Mouse (Mus musculus) hindbrain, postnatal 0 days (tissue): ENCODE data around the gene Spats2l. TPM values are rescaled to one million over a fixed set of nuclear protein-coding genes. Genes with fewer than 3 reads are reported as not detected.
A peak's percentile ranks its signal among the peaks of the same experiment; 100 is the strongest.

Experiments used
- ATAC-seq: fragments of 200-750 bp; cut with Nextera tagmentation; 2 replicates; pipeline ENCODE4 v1.8.0; 2017; ENCODE audit warnings: mild to moderate bottlenecking, moderate TSS enrichment, moderate library complexity
- DNase-seq: peaks from one replicate; pipeline ENCODE4 v3.0.0-alpha.2; 2015; ENCODE audit warnings: low spot score
- H3K27ac ChIP-seq: fragments of 300-500 bp; sonication (generic); 2 replicates; pipeline ENCODE4 v1.5.1; 2014; ENCODE audit warnings: mild to moderate bottlenecking
- H3K27me3 ChIP-seq: fragments of 300-500 bp; sonication (generic); 2 replicates; pipeline ENCODE4 v1.6.1; 2014; ENCODE audit warnings: low read length, mixed read lengths; ENCODE audit not compliant: insufficient read depth
- H3K36me3 ChIP-seq: fragments of 300-500 bp; sonication (generic); 2 replicates; pipeline ENCODE4 v1.6.1; 2014; ENCODE audit warnings: low read length, mixed read lengths; ENCODE audit not compliant: insufficient read depth
- H3K4me1 ChIP-seq: fragments of 300-500 bp; sonication (generic); 2 replicates; pipeline ENCODE4 v1.6.1; 2014; ENCODE audit warnings: antibody characterized with exemption, low read length, mixed read lengths; ENCODE audit not compliant: insufficient read depth
- H3K4me2 ChIP-seq: fragments of 300-500 bp; sonication (generic); 2 replicates; pipeline ENCODE4 v1.6.1; 2014; ENCODE audit warnings: low read depth, mild to moderate bottlenecking, low read length, moderate library complexity, mixed read lengths
- H3K4me3 ChIP-seq: fragments of 300-500 bp; sonication (generic); 2 replicates; pipeline ENCODE4 v1.5.1; 2014; ENCODE audit warnings: low read length
- H3K9ac ChIP-seq: fragments of 300-500 bp; sonication (generic); replicated peaks from 2 replicates; pipeline ENCODE4 v1.6.1; 2014; ENCODE audit warnings: mild to moderate bottlenecking, low read length, moderate library complexity, mixed read lengths
- H3K9me3 ChIP-seq: fragments of 300-500 bp; sonication (generic); 2 replicates; pipeline ENCODE4 v1.6.1; 2016; ENCODE audit warnings: low read length, mixed read lengths
- CTCF ChIP-seq: IDR thresholded peaks from 2 replicates; pipeline ENCODE4 v1.5.1; 2016; ENCODE audit warnings: antibody characterized with exemption, control low read depth, low read depth
- WGBS: fragments of 180-500 bp; shearing (Covaris S2); extraction: QIAGEN DNeasy Blood & Tissue Kit; methylation state at CpG from one replicate; pipeline ENCODE4 v1.1.7; 2014; 5-methylcytosine and 5-hydroxymethylcytosine counted together
- polyA plus RNA-seq: library from polyadenylated mRNA; unstranded; fragments of >200 nt; fragmentation: Nextera tagmentation; extraction: Ambion mirVana; gene quantifications from 2 replicates; pipeline ENCODE4 v1.2.1, GENCODE M21; 2015
- total RNA-seq: library from RNA; depleted of rRNA; stranded (reverse); fragments of >200 nt; gene quantifications from 2 replicates; pipeline ENCODE4 v1.2.3, GENCODE M21; 2014

The Spats2l gene
- total and polyA plus RNA-seq, 2 experiments from 2014 or later, result 28.3 to 69.2 TPM

DNA sequence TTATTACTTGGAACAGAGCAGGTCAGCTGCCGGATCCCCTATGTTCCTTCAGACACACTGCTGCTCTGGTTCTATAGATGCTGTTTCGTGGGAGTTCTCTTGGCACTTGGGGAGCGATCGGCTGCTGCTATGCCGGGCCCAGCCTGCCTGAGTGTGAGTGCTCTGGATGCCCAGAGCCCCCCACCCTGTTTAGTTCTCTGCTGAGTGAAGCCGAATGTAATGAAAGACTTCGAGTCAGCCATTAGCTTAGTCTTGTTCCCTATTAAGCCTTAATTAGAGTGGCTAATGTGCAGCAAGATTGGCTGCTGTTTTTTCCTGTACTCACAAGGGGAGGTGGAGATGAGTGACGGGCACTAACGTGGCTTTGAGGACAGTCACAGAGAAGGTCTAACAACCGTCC is 166.7 kb downstream of the Spats2l start:
- no peak overlapping the region for H3K27ac ChIP-seq
- H3K4me2 ChIP-seq, result no peak overlapping the region
- H3K36me3 ChIP-seq, result peaks cover 7% of the 10 kb centered on the region
- 46% methylated on average over 10 of the region's 10 CpGs for WGBS
- H3K9me3 ChIP-seq, result no peaks in the 10 kb centered on the region
- H3K4me3 ChIP-seq, result no peak overlapping the region
- H3K27me3 ChIP-seq, result no peaks in the 10 kb centered on the region
- no peak for DNase-seq
- no peak overlapping the region for H3K9ac ChIP-seq
- no peaks in the 10 kb centered on the region for H3K4me1 ChIP-seq
- no peak for TF ChIP-seq CTCF
- peak; percentile 30; the same call in 1 of the 2 replicates for ATAC-seq

- DNase-seq (no peak), ATAC-seq (peak; percentile 22; the same call in 1 of the 2 replicates)
- Histone ChIP-seq H3K4me1 (no peaks in the 10 kb centered on the region), H3K9me3 (no peaks in the 10 kb centered on the region), H3K27ac (no peak overlapping the region), H3K27me3 (no peaks in the 10 kb centered on the region), H3K4me2 (no peak overlapping the region), H3K9ac (no peak overlapping the region), H3K4me3 (no peak overlapping the region), H3K36me3 (peaks cover 7% of the 10 kb centered on the region)
- no peak for TF ChIP-seq CTCF
- WGBS, result 70% methylated on average over 7 of the region's 7 CpGs
Measured at GRCm38 (mm10) chr1:57941095-57941494, 167.1 kb downstream of the Spats2l start.

- Histone ChIP-seq H3K4me1 (no peaks in the 10 kb centered on the region), H3K27ac (no peak overlapping the region), H3K4me2 (no peak overlapping the region), H3K36me3 (peaks cover 7% of the 10 kb centered on the region), H3K4me3 (no peak overlapping the region), H3K9ac (no peak overlapping the region), H3K9me3 (no peaks in the 10 kb centered on the region), H3K27me3 (no peaks in the 10 kb centered on the region)
- no peak for DNase-seq
- ATAC-seq, result 0 out of 2 replicates have a peak, but pooled peaks have one; percentile 33
- WGBS, result 52% methylated on average over 11 of the region's 11 CpGs
- no peak for TF ChIP-seq CTCF
Measured at GRCm38 (mm10) chr1:57941734-57942133, 167.8 kb downstream of the Spats2l start.

DNA sequence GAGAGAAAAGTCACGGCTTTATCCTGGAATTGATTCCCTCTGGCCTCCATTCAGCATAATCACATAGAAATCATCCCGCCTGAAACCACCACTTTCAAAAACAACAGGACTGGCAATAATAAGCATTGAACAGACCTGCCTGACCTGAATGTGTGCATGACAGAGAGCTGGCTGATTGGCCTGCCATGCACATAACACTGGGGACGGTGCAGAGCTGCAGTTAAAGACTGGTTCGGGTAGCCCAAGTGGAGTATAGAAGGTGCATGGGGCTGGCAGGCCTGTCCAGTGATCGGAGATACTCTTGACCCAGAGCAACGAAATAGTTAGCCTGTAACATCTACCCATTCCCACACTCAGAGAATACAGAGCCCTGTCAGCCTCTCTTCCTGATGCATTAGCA is 168.3 kb downstream of the Spats2l start:
- no peak for TF ChIP-seq CTCF
- H3K9ac ChIP-seq, result no peak overlapping the region
- no peak overlapping the region for H3K4me3 ChIP-seq
- no peaks in the 10 kb centered on the region for H3K4me1 ChIP-seq
- H3K27me3 ChIP-seq, result no peaks in the 10 kb centered on the region
- no peak for DNase-seq
- H3K27ac ChIP-seq, result no peak overlapping the region
- no peak overlapping the region for H3K4me2 ChIP-seq
- ATAC-seq, result no peak
- no peaks in the 10 kb centered on the region for H3K9me3 ChIP-seq
- peaks cover 7% of the 10 kb centered on the region for H3K36me3 ChIP-seq
- WGBS, result 68% methylated on average over 6 of the region's 6 CpGs

- no peak overlapping the region for H3K9ac ChIP-seq
- no peak overlapping the region for H3K4me2 ChIP-seq
- no peaks in the 10 kb centered on the region for H3K4me1 ChIP-seq
- TF ChIP-seq CTCF, result no peak
- WGBS, result 21% methylated on average over 2 of the region's 2 CpGs
- DNase-seq (no peak), ATAC-seq (no peak)
- H3K27ac ChIP-seq, result no peak overlapping the region
- H3K9me3 ChIP-seq, result no peaks in the 10 kb centered on the region
- H3K36me3 ChIP-seq, result peaks cover 7% of the 10 kb centered on the region
- no peak overlapping the region for H3K4me3 ChIP-seq
- no peaks in the 10 kb centered on the region for H3K27me3 ChIP-seq
Measured at GRCm38 (mm10) chr1:57947552-57948347, 173.8 kb downstream of the Spats2l start.

DNA sequence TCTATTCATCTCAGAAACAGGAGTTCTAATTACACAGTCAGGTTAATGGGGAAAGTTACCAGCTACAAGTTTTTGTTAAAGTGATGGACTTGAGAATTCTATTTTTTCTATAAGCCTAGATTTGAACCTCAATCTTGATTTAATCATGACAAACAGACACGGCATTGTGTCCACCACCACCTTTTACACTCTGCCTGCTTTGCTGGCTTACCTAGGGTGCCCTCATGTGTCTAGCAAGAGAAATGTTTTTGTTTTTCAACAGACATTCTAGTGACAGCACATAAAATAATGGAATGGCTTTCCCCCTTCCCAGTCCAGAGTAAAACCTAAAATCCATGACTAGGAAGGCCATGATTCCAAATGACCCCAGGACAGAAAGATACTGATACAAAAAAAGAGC is 175.2 kb downstream of the Spats2l start:
- Histone ChIP-seq H3K4me3 (no peak overlapping the region), H3K9me3 (no peaks in the 10 kb centered on the region), H3K27ac (no peak overlapping the region), H3K4me2 (no peak overlapping the region), H3K27me3 (no peaks in the 10 kb centered on the region), H3K4me1 (no peaks in the 10 kb centered on the region), H3K9ac (no peak overlapping the region), H3K36me3 (no peaks in the 10 kb centered on the region; the same call in 1 of the 2 replicates)
- WGBS, result 3% methylated on average over 1 of the region's 1 CpGs
- peak; percentile 70 for DNase-seq
- 0 out of 2 replicates have a peak, but pooled peaks have one; percentile 50 for ATAC-seq
- peak; percentile 79 for TF ChIP-seq CTCF

DNA sequence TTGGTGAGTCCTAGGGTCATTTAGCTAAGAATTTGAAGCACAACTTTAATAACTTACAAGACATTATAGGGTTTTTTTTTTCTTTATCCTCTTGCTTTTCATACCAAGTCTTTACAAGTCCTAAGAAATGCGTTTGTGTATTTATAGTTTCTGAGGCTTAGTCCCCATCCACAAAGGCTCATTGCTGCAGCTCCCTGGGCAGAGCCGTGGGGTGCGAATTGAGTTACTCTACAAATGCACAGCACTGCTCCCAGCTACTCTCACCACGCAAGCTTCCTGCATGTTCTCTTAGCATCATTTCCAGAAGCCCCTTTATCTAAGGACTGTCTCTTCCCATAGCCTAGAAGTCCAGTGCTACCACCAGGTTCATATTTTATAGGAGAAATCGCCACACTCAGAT is 175.8 kb downstream of the Spats2l start:
- WGBS, result 69% methylated on average over 5 of the region's 5 CpGs
- H3K9ac ChIP-seq, result no peak overlapping the region
- TF ChIP-seq CTCF, result no peak
- DNase-seq (no peak), ATAC-seq (no peak)
- H3K9me3 ChIP-seq, result no peaks in the 10 kb centered on the region
- H3K4me3 ChIP-seq, result no peak overlapping the region
- H3K4me1 ChIP-seq, result no peaks in the 10 kb centered on the region
- no peak overlapping the region for H3K27ac ChIP-seq
- no peaks in the 10 kb centered on the region for H3K27me3 ChIP-seq
- no peaks in the 10 kb centered on the region; the same call in 1 of the 2 replicates for H3K36me3 ChIP-seq
- no peak overlapping the region for H3K4me2 ChIP-seq
